Mouse (Mus musculus) kidney, adult 18-20 months (tissue): Measurements from ENCODE around the gene Myo5c.
"Not testable (repeated sequence)": the region's sequence is repeated elsewhere in the genome, so short reads cannot be mapped to it uniquely, and the experiment has no call there.

Experiments used
- DNase-seq: peaks from one replicate; pipeline ENCODE4 v3.0.0; 2021

Gene Myo5c

DNA sequence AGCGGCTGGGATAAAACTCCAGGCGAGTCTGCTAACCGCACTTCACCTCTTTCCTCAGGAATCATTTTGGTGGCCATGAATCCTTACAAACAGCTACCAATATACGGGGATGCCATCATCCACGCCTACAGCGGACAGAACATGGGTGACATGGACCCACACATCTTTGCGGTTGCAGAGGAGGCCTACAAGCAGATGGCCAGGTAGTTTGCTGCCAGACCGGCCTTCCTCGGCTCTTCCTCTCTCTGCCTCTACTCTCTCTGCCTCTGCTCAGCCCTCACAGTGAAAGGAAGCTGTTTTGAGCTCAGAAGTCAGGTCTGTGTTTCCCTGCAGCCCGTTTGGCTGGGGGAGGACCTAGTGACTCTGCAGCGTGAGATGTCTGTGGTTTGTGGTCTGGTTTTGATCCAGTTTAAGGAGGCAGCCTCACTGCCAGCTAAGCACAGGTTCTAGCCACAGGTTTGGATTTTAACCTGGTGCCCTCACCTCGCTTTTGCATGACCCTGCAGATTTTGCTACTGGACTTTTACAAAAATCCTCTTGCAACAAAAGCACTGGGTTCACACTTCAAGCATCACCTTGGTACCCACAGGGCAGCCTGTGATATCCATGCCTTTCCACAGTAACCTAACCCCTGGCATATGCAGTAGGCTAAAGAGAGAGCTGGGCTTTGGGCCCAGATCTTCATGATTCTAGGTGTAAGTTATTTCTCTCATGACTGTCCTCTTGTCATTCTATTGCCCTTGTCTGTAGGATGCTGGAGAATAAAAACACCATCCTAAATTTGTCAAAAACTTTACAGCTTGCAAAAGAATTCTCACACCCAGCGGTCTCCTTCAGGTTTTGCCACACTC is 14.5 kb downstream of the Myo5c start:
- DNase-seq: no peak

DNA sequence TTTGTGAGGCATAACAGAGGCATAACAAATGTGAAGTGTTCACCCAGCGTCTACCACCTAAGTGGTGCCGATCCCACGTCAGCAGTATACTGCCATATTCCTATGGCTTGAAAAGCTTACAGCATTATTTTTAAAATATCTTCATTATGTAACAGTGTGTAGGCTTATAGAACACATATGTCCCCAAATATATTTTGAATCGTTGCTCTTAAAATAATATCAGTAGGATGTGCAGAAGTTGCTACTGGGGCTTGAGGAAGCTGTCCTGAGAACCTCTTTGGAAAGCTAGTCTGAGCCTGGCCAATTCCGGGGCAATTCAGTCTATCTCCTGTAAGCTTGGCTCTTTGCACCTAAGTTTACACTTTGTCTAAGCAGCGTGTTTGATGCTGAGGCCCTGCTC is 16.1 kb downstream of the Myo5c start:
- DNase-seq: no peak

DNA sequence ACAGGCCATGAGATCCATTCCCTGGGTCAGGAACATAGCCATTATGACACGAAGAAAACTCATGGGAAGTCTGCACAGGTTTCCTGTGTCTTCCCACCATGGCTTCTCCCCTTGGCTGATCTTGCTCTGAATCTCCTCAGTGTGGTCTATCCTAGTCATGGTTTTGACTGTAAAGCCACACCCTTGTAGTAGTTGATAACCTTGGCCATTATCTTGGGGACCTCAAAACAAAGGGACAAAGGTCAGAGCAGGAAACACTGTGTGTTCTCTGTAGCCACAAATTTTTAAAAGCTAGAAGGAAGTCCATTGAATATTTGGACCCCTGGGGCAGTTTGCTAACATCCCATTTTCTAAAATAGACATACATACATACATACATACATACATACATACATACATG is 16.5 kb downstream of the Myo5c start:
- DNase-seq: no peak

DNA sequence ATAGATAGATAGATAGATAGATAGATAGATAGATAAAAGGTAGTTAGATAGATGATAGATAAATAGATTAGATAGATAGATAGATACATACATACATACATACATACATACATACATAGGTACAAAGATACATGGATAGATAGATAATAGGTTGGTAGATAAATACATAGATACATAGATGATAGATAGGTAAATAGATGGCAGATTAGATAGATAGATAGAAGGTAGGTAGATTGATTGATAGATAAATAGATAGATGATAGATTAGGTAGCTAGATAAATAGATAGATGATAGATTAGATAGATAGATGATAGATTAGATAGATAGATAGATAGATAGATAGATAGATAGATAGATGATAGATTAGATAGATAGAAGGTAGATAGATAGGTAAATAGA is 17.1 kb downstream of the Myo5c start:
- no peak for DNase-seq

DNA sequence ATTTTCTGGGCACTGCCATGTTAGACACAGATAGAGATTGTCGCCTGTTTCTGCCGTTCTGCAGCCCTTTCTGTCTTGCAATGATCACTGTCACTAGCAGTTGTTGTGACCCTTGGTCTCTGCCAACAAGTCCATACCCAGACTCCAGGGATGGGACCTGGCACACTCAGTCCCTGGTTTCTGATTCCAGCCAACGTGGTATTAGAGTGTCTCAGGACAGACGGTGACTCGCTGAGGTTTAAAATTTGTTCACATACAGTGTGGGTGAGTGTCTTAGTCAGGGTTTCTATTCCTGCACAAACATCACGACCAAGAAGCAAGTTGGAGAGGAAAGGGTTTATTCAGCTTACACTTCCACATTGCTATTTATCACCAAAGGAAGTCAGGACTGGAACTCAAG is 21.3 kb downstream of the Myo5c start:
- DNase-seq: not testable (repeated sequence)

DNA sequence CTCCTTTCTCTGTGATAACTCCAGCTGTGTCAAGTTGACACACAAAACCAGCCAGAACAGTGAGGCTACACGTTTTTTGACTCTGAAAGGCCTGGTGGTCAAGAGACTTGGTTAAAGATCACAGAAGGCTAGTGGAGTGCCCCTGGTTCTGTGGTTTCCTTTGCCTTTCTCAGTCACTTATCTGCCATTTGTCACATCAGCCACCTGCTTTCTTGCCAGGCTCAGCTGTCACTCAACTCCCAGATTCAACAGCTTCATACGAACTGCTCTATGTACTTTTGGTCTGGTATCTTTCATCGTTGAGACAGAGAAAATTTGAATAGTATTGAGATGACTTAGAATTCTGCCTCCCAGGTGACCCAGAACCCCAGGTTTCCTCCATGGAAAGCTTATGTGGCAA is 21.9 kb downstream of the Myo5c start:
- DNase-seq: no peak

DNA sequence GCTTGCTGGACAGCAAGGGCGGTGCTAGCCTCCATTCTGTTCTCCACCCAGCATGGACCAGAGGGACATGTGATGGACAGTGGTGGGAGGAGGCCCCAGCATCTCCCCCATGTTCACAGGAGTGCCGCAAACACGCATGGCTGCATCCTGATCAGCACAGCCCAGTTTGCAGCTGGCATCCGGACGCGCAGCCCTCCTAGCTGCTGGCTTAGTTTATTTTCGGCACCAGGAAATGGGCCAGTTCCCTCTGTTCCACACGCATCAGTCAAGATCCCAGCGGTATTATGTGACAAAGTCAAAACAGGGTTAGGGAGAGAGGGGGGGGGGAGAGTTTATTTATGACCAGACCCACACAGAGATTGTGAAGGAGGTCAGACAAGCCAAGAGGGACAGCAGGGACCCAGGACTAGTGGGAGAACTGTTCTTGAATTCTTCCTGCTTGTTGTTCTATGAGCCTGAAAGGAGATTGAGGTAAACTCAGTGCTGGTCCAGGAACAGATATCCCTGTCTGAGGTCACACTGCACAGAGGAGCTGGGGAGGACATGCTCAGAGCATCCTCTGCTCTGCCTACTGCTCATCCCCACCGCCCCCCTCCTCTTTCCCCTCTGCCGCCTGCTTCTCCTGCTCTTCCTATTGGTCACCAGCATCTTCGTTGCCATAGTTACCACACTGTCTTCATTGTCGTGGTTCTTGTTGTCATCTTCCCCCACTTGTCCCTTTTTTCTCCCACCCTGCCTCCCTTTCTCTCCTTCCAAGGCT is 22.6 kb downstream of the Myo5c start:
- DNase-seq: peak; percentile 28

DNA sequence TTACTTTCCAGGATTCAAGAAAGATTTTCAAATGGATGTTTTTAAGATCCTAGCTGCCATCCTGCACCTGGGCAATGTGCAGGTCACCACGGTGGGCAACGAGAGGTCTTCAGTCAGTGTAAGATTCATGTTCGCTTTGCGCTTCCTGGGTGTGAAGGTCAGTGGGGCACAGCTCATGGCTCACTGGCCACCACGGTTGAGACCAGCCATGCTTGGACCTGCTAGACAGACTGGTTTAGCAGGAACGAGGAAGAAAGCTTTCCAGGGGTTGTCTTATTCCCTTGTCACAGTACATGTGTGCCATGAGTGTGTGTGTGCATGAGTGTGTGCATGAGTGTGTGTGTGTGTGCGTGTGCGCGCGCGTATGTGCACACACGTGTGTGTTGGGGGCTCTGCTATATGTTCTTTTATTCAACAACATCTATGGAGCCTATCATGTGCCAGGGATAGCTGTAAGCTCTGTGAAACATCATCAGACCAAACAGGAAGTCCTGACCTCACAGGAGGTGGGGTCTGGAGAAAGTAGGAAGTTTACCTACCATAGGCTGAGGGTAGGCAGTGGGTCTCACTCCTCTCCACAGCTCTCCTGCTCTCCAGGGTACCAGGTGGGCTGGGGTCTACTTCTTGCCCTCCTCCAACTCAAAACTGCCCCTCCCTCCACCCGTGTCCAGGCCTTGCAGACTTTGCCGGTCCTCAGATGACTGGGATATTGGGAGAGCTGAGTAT is 24.2 kb downstream of the Myo5c start:
- DNase-seq: peak; percentile 34

DNA sequence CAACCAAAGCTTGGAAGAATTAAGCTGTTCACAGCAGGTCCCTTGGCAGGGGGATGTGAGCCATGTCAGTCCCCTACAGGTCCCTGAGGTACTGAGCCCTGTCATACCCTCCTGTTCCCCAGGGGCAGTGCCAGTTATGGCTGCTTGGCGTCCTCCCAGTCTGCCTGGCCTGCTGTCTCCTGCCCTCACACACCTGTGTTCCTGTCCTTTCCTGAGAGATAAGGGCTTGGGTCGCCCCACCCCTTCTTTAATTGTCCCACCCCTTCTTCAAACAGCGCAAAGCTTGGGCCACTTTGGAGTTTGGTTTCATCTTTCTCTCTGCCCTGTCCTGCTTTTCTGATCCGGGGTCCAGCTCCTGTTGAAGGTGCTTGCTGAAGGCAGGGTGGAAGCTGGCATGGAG is 27.0 kb downstream of the Myo5c start:
- no peak for DNase-seq

DNA sequence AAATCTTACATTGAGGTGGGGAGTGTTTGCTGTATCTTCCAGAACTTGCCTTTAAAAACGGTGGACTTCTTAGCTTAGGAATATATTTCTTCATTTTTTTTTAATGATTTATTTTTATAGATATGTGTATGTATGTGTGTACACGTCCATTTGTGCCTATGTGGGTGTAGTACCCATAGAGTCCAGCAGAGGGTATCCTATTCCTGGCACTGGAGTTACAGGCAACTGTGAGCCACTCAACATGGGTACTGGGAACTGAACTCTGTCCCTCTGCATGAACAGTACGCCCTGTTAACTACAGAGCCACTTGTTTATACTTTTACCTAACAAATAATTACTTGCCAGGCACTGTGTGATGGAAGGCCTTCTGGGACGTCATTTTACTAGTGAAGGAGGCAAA is 27.8 kb downstream of the Myo5c start:
- DNase-seq: no peak

DNA sequence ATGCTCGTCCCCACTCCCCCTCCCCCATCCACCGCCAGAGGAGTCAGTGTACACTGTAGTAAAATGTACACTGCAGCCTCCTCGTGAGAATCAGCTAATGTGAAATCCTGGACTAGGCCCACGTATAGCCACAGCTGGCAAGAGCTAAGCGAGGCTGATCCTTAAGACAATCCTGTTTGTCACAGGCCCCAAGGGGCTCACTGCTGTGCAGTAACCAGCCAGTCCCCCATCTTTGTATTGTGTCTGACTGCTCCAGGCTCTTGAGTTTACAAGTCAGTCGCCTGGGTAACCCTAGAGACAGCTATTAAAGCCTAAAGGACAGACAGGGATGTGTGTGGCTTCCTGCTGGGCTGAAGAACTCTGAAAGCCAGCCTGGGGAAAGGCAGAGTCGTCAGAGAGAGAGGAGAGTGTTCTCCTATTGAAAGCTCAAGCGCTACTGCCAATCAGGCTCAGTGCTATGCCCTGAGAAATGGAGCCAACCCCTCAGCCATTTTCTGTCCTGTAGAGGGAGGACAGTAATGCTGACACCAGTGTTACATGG is 29.6 kb downstream of the Myo5c start:
- DNase-seq: no peak

DNA sequence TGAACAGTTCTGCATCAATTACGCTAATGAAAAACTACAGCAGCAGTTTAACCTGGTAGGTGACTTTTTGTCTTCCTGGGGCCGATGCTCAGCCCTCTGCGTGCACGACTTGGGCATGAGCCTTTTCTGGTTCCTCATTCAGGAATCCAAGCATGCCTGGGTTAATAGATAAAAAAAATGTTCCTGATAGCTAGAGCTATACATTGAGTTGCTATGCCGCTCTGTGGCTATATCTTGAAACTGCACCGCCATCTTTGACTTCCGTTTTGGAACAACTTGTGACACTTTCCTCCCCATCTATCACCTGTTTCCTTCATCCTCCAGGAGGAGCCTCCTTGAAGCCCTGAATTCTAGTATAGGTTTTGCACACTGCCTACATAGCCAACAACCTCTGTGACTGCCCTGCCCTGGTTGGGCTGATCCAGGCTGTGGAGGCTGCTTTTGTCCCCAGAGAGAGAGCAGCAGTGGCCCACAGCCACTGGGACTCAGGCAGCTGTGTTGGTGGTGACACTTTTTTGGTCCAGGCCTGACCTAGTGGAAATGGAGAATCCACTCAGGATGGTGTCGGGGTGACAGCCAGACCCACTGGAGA is 30.5 kb downstream of the Myo5c start:
- no peak for DNase-seq

DNA sequence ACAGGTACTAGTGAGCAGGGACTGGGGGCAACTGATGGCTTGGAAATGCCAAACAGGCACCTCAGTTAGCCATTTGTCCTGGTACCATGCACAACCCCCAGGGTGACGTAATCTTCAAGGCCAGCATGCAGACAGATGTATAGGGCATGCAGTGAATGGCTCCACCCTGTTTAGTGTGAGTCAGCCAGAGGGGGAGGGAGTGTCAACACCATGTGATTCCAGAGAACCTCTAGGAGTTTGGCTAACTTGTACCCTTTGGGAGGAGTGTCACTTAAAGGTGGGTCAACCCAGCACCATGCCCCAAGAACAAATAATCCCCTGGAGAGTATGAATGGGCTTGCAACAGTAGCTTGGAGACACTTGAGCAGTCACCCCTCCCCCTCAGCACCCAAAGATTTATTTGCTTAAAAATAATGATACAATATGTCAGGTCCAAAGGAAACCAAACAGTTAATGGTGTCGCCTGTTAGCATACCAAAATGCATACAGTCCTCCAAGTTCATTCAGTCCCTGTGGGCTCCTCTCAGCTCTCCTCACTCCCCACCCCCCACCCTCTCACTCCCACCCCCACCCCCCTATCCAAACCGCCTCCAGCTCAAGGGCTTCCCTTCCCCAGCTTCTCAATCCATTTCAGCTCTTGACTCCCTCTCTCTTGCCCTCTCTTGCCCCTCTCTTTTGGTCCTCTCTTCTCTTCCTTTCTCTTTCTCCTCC is 32.3 kb downstream of the Myo5c start:
- no peak for DNase-seq

DNA sequence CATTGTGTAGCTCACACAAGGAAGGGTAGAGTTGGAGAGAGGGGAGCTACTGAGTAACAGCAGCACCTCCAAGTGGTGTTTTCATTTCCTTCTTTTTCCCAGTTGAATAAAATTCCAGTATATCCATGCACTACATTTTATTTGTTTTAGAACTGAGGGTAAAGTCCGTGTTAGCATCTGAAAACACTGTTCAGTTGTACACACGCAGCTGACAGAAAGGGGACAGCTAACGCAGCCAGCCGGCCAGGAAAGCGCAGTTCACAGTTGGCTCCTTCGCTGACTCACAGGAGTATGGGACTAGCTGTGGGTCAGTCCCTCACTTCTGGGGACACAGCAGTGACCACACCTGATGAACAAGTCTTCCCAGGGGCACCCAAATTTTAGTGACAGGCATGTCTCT is 35.3 kb downstream of the Myo5c start:
- no peak for DNase-seq

DNA sequence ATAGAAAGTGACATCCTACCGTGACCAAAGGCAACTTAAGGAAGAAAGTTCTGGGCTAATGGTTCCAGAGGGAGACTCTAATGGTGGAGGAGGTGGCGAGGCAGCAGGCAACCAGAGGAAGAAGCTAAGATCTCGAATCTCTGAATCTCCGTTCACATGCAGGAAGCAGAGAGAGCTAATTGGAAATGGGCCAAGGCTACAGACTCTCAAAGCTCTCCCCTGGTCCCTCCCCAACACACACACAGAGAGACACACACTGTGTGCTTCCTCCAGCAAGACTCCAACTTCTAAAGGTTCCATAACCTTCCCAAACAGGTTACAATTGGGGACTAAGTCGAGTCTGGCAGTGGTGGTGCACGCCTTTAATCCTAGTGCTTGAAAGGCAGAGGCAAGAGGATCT is 38.6 kb downstream of the Myo5c start:
- DNase-seq: no peak

DNA sequence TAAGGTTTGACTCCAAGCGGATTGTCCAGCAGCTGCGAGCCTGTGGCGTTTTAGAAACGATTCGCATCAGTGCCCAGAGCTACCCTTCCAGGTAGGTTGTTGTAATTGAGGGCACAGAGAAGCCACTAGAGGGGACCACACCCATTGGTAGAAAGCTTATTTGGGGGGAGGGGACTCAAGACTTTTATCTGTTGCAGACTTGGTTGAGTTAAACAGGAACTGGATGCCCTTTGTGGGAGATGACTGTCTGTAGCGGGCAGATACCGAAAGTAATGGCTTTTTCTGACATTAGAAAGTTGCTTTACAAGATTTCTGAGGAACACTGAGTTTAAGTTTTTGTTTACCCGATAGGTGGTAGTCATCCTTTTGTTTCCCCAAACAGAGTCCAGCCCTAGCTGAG is 39.7 kb downstream of the Myo5c start:
- DNase-seq: no peak

DNA sequence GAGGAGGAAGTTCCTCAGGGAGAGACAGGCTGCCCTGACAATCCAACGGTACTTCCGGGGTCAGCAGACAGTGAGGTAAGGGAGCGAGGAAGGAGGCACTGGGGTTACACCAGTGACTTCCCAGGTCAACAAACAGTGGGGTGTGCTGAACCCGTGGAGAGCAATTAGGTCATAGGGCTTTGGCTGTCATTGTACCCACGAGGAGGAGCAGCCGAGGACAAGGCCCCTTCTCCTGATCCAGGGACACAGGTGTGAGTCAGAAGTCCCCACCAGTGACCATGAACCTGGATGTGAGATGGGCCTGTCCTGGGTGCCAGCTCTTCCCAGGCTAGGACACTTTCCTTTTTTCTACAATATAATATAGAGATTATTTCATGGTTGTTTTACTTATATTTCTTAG is 41.8 kb downstream of the Myo5c start:
- DNase-seq: no peak

DNA sequence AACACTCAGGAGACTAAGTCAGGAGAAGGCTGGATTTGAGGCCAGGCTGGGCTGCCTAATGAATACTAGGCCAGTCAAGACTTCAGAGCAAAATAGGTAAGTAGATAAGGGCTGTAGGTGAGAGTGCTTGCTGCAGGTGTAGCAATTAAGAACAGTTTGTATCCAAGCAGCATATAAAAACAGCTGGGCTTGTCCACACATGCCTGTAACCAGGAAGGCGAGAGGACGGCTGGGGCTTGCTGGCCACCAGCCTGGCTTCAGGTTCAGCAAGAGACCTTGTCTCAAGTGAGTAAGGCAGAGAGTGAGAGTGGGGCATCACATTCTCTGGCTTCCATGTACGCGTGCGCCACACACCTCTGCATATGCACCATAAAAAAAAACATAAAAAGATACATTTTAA is 42.7 kb downstream of the Myo5c start:
- DNase-seq: no peak

DNA sequence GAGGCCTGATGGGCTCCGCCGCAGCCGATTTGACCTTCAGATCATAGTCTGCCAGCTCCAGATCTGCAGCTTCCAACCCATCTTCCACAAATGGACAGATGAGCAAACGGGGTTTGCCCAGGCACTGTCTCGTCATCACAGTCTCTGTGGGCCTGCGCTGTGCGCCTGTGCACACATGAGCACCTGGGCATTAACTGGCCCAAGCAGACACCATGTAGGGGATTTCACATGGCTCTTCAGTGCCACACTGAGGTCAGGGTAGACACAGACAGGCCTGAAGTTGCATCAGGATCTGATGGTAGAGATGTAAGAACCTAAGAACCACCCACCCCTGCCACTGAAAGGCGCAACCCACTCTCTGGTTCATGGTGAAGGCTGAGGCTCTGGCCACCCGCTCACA is 43.2 kb downstream of the Myo5c start:
- DNase-seq: no peak

DNA sequence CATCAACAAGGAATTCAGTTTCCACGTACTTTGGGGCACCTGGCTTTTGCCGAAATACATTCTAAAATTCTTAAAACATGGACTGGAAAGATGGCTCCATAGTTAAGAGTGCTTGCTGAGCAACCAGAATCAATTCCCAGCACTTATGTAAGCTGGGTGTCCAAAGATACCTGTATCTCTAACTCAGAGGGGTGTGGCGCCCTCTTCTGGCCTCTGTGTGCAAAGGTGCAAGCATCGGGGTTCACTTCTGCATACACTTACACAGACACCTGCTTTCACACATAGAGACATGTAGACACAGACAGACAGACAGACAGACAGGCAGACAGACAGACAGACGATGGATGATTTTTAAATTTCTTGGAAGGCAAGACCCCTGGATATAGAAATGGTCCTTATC is 49.0 kb downstream of the Myo5c start:
- DNase-seq: peak; percentile 67

DNA sequence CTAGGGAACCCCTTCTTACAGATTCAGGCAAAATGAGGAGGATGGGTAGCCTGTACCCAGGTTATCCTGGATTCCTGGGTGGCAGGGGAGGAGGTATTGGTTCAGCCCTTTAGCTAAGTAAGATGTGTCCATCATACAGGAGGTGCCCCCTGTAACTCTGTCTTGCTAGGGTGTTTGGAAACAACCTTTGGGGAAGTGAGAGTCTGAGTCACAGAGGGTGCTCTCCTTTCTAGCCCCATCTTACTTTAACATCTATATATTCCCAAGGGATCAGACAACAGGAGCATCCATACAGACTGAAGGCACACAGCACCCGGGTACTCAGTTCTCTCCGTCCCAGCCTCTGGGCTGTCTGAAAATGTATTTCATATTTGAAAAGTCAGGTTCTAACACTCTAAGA is 50.4 kb downstream of the Myo5c start:
- no peak for DNase-seq

DNA sequence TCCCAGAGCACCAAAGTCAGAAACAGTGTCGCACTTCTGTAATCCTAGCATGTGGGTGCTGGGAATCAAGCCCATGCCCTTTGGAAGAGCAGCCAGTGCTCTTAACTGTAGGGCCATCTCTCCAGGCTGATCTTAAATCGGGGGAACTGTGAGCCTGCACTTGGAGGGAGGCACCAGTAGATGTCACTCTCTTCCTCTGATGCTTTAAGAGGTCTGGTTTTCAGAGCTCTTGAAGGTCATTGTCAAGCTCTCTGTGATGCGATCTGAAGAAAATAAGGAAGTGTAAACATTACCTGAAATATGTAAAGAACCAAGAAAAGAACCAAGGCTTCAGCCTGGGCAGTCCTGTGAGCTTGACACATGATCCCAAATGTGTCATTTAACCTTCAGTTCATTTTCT is 51.0 kb downstream of the Myo5c start:
- peak; percentile 49 for DNase-seq
